Mouse (Mus musculus) testis, adult 10 weeks (tissue): ENCODE measurements around the gene Cdx2. TPM values are rescaled to one million over a fixed set of nuclear protein-coding genes. Genes with fewer than 3 reads are reported as not detected.

Source experiments
- polyA plus RNA-seq: library from polyadenylated mRNA; stranded (reverse); fragments of 350-450 nt; fragmentation: Illumina TruSeq; extraction: RNeasy Lipid Tissue Mini Kit (QIAGEN cat#74804); gene quantifications from one replicate; pipeline ENCODE4 v1.2.3, GENCODE M21; 2014; ENCODE audit warnings: low read depth, low replicate concordance

The Cdx2 gene
- not detected for polyA plus RNA-seq

GRCm38 (mm10) chr5:147306638-147307397 lies at the start of gene Cdx2:
TSS of gene Cdx2 (minus strand) at chr5:147307270.

GRCm38 (mm10) chr5:147322183-147322582 lies 15.1 kb upstream of the Cdx2 start, which contains the start of gene Urad:
TSS of gene Urad (minus strand) at chr5:147322440.

GRCm38 (mm10) chr5:147269926-147270672 lies 37.0 kb downstream of the Cdx2 start, which contains the start of gene Pdx1:
TSS of gene Pdx1 (plus strand) at chr5:147269959.

Other genes starting within 250 kb of the Cdx2 start
- 6.2 TPM for gene Lnx2, start 230.7 kb downstream of the Cdx2 start, polyA plus RNA-seq
- gene Polr1d, start 230.2 kb downstream of the Cdx2 start, polyA plus RNA-seq = 283 TPM
- not detected for gene Gsx1, start 118.6 kb downstream of the Cdx2 start, polyA plus RNA-seq
- gene Pdx1, start 37.3 kb downstream of the Cdx2 start, polyA plus RNA-seq = not detected
- not detected for gene Urad, start 15.2 kb upstream of the Cdx2 start, polyA plus RNA-seq
- 1.1 TPM for gene Flt3, start 93.2 kb upstream of the Cdx2 start, polyA plus RNA-seq
- 154 TPM for gene Pan3, start 122.9 kb upstream of the Cdx2 start, polyA plus RNA-seq